In the genomic region with DNA sequence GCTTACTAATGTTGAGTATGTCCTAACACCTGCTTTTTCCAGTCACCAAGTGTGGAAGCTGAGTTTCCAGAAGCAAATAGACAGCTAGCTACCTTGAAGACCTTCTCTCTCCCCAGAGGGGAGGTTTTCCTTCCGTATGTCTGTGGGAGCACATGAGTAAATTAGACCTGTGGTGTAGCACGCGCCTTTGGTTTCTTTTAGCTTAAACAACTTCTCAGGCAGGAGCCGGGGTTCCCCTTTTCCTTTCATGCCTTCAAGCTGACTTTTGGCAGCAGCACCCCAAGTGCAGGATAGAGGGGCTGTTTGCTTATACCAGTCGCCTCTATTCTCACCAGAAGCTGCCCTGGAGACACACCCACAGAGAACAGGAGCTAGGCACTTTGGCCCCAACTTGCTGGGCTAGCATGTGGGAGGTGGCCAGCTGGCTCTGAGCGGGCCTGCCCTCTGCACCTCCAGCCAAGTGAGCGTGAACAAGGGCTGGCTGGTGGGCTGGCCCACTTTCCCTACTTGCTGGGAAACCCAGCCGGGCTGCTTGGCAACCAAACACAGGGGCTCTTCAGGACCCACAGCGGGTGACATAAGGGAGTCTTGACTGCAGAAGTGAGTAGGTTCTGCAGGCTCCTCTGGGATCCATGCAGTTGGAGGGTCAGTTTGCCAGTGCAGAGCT, we compare ENCODE assay signal across 9 mouse cellular contexts.
A peak's percentile ranks its signal among the peaks of the same experiment; 100 is the strongest.
DNase-seq lines count a peak whose midpoint lies in the region; ATAC-seq and TF ChIP-seq lines count a peak whose summit lies in the region.
"Had no signal": no experiment of that assay in that cellular context is flagged by ENCODE, and none has a peak within 500 bp of the region (broad histone marks: within the 10 kb centered on the region; RNA-seq: fewer than 3 reads in every experiment).

No protein-coding gene starts in this region.

- no peak overlapping the region for H3K27ac ChIP-seq in hindbrain, embryonic 16.5 days (ENCODE audit: low read depth, low read length)
- H3K27ac ChIP-seq in small intestine, adult 2 months (ENCODE audit: insufficient read depth, low read depth, low read length) = peak overlapping the region; percentile 35; the same call in 1 of the 2 replicates
- H3K27ac ChIP-seq: embryonic facial prominence, embryonic 13.5 days had no signal

- no peak for TF ChIP-seq POLR2A in small intestine, adult 2 months (IDR thresholded peaks at IDR 0.05; ENCODE audit: low read depth, low read length)

- H3K9me3 ChIP-seq in hindbrain, embryonic 16.5 days (ENCODE audit: control insufficient read depth, low read length) = no peaks in the 10 kb centered on the region
- H3K9me3 ChIP-seq: embryonic facial prominence, embryonic 13.5 days had no signal

- H3K36me3 ChIP-seq in hindbrain, embryonic 16.5 days (ENCODE audit: control insufficient read depth, insufficient read depth, low read length) = no peaks in the 10 kb centered on the region
- H3K36me3 ChIP-seq in small intestine, adult 2 months (ENCODE audit: control insufficient read depth, insufficient read depth, low read length) = peaks cover 18% of the 10 kb centered on the region

- ATAC-seq in hindbrain, embryonic 16.5 days = peak; percentile 96
- no peak for ATAC-seq in inflammation-experienced regulatory T-cells, adult 6 months
- ATAC-seq in activated CD4-positive, CD25-positive, alpha-beta regulatory T cell, adult 4 months = no peak

- no peak for TF ChIP-seq CTCF in small intestine, adult 2 months (IDR thresholded peaks at IDR 0.05; ENCODE audit: extremely low read depth, insufficient read length, insufficient replicate concordance, low read depth, low read length)

- H3K9ac ChIP-seq in hindbrain, embryonic 16.5 days (ENCODE audit: low read depth, low read length) = no peak overlapping the region
- H3K9ac ChIP-seq: embryonic facial prominence, embryonic 13.5 days had no signal

- peak; percentile 88 for DNase-seq in Muller cell, postnatal 12 days (ENCODE audit: inconsistent ontology term)
- DNase-seq in cerebellum, postnatal 14 days = peak; percentile 44 to 60
- DNase-seq in layer of hippocampus, postnatal 10 days (ENCODE audit: low spot score in 2 of 2) = peak; percentile 68 to 82
- peak; percentile 73 for DNase-seq in lung, postnatal 10 days

- H3K4me2 ChIP-seq in hindbrain, embryonic 16.5 days (ENCODE audit: low read length) = no peak overlapping the region
- H3K4me2 ChIP-seq: embryonic facial prominence, embryonic 13.5 days had no signal

- no peak overlapping the region for H3K4me3 ChIP-seq in hindbrain, embryonic 16.5 days (ENCODE audit: low read length)
- H3K4me3 ChIP-seq in small intestine, adult 2 months (ENCODE audit: low read depth, low read length) = no peak overlapping the region
- H3K4me3 ChIP-seq: embryonic facial prominence, embryonic 13.5 days had no signal

- WGBS in hindbrain, embryonic 16.5 days = 46% methylated on average over 9 of the region's 9 CpGs
- 28% methylated on average over 9 of the region's 9 CpGs for WGBS in small intestine, adult 2 months

- peaks cover 7% of the 10 kb centered on the region for H3K4me1 ChIP-seq in hindbrain, embryonic 16.5 days (ENCODE audit: control insufficient read depth, insufficient read depth, low read depth, low read length)
- peaks cover 9% of the 10 kb centered on the region; the same call in 1 of the 2 replicates for H3K4me1 ChIP-seq in small intestine, adult 2 months (ENCODE audit: control insufficient read depth, insufficient read depth, insufficient read length, low read length)

- no peaks in the 10 kb centered on the region for H3K27me3 ChIP-seq in hindbrain, embryonic 16.5 days (replicated peaks; ENCODE audit: control insufficient read depth, insufficient read depth, low read length)
- H3K27me3 ChIP-seq in small intestine, adult 2 months (ENCODE audit: control insufficient read depth, insufficient read depth, low read length) = no peaks in the 10 kb centered on the region
- H3K27me3 ChIP-seq: embryonic facial prominence, embryonic 13.5 days had no signal
